Mouse (Mus musculus): Measurements from ENCODE around the gene Kat8. TPM values are rescaled to one million over a fixed set of nuclear protein-coding genes. Genes with fewer than 3 reads are reported as not detected.
A peak's percentile ranks its signal among the peaks of the same experiment; 100 is the strongest.

Gene Kat8
- polyA plus RNA-seq, 2 experiments: 39.1 to 43.4 TPM

DNA sequence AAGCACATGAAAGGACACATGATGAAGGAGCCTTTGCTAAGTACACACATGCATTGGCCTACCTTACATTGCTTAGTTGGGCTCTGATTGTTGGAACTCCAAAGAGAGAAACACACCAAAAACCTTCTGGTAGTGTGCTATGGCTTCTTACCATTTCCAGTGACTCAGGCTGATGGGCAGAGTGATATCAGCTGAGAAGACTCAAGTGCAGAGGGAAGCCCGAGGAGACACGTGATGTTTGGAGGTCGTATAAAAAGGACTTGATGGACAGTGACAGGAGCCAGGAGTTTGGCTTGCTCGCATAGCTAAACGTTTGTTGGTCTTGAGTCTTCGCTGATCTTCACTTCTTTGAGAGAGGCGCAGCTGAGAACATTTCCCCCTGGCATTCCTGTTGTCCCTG, 14.8 kb upstream of the Kat8 start:
- H3K4me2 ChIP-seq (replicated peaks; ENCODE audit: low read depth, low read length, severe bottlenecking): no peak overlapping the region
- H3K27me3 ChIP-seq (ENCODE audit: control insufficient read depth, insufficient read depth, low read length): no peaks in the 10 kb centered on the region
- WGBS: 87% methylated on average over 7 of the region's 7 CpGs
- H3K4me3 ChIP-seq (replicated peaks; ENCODE audit: low read length): no peak overlapping the region
- H3K27ac ChIP-seq (replicated peaks; ENCODE audit: low read depth, low read length): no peak overlapping the region
- peaks cover 14% of the 10 kb centered on the region for H3K36me3 ChIP-seq (ENCODE audit: control insufficient read depth, insufficient read depth, low read length)
- H3K4me1 ChIP-seq (ENCODE audit: control insufficient read depth, insufficient read depth, low read length): peaks cover 4% of the 10 kb centered on the region
- no peak for DNase-seq (ENCODE audit: low spot score)
- no peak for TF ChIP-seq POLR2A (IDR thresholded peaks at IDR 0.05; ENCODE audit: borderline replicate concordance, extremely low read depth, insufficient read depth, insufficient read length)
- no peak overlapping the region for H3K9ac ChIP-seq (ENCODE audit: low read depth, low read length, severe bottlenecking)
- no peak for ATAC-seq (ENCODE audit: low FRiP score, low read depth)
- H3K9me3 ChIP-seq (ENCODE audit: control insufficient read depth, low read length): no peaks in the 10 kb centered on the region

DNA sequence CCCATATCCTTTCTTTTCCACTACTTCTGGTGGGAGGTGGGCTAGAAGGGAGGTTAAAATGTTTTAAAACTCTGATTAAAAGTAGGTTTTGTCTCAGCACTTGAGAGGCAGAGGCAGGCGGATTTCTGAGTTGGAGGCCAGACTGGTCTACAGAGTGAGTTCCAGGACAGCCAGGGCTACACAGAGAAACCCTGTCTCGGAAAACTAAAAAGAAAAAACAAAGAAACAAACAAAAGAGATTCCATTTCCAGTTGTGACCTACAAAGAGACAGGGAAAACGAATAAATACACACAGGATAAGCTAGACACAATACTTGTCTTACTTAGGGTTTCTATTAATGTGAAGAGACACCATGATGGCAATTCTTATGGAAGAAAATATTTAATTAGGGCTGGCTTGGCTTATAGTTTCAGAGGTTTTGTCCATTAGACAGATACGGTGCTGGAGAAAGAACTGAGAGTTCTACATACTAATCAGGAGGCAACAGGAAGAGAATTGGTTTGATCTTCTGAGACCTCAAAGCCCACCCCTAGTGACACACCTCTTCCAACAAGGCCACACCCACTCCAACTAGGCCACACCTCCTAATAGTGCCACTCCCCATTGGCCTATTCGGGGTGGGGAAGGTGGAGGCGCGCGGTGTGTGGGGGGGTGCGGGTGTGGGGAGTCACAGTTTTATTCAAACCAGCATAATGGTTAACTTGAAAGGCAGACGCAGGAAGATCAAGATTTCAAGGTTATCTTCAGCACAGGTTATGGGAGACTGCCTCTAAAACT, 13.9 kb upstream of the Kat8 start:
- Histone ChIP-seq H3K4me2 (replicated peaks; ENCODE audit: low read depth, low read length, severe bottlenecking) (no peak overlapping the region), H3K27me3 (ENCODE audit: control insufficient read depth, insufficient read depth, low read length) (no peaks in the 10 kb centered on the region), H3K9me3 (ENCODE audit: control insufficient read depth, low read length) (no peaks in the 10 kb centered on the region), H3K36me3 (ENCODE audit: control insufficient read depth, insufficient read depth, low read length) (peaks cover 6% of the 10 kb centered on the region; the same call in 1 of the 2 replicates), H3K9ac (ENCODE audit: low read depth, low read length, severe bottlenecking) (no peak overlapping the region), H3K27ac (replicated peaks; ENCODE audit: low read depth, low read length) (no peak overlapping the region), H3K4me3 (replicated peaks; ENCODE audit: low read length) (no peak overlapping the region), H3K4me1 (ENCODE audit: control insufficient read depth, insufficient read depth, low read length) (peaks cover 4% of the 10 kb centered on the region)
- DNase-seq (ENCODE audit: low spot score) (no peak), ATAC-seq (ENCODE audit: low FRiP score, low read depth) (no peak)
- WGBS: 40% methylated on average over 10 of the region's 10 CpGs
- TF ChIP-seq POLR2A (IDR thresholded peaks at IDR 0.05; ENCODE audit: borderline replicate concordance, extremely low read depth, insufficient read depth, insufficient read length): no peak

DNA sequence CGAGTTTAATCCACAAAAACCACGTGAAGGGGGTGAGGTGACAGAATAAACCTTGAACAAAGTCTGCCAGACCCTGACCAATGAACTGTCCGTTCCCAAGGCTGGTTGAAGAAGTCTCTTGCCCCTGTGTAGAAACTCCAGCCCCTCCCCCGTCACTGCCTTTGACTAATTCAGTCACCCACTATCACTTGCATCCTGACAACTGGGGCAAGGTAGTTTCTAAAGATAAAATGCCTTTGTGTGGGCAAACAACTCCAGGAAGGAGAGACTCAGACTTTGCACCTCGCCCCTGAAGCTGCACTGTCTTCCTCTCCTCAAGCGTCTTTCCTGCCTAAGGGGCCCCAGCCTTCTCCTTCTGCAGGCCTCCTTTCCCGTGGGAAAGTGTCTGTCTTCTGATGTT, 12.3 kb upstream of the Kat8 start:
- H3K27me3 ChIP-seq (ENCODE audit: control insufficient read depth, insufficient read depth, low read length): no peaks in the 10 kb centered on the region
- TF ChIP-seq POLR2A (IDR thresholded peaks at IDR 0.05; ENCODE audit: borderline replicate concordance, extremely low read depth, insufficient read depth, insufficient read length): no peak
- peaks cover 1% of the 10 kb centered on the region; the same call in 1 of the 2 replicates for H3K36me3 ChIP-seq (ENCODE audit: control insufficient read depth, insufficient read depth, low read length)
- H3K4me1 ChIP-seq (ENCODE audit: control insufficient read depth, insufficient read depth, low read length): peaks cover 5% of the 10 kb centered on the region; the same call in 1 of the 2 replicates
- no peak for ATAC-seq (ENCODE audit: low FRiP score, low read depth)
- H3K9me3 ChIP-seq (ENCODE audit: control insufficient read depth, low read length): no peaks in the 10 kb centered on the region
- no peak overlapping the region for H3K4me3 ChIP-seq (replicated peaks; ENCODE audit: low read length)
- H3K27ac ChIP-seq (replicated peaks; ENCODE audit: low read depth, low read length): no peak overlapping the region
- H3K4me2 ChIP-seq (replicated peaks; ENCODE audit: low read depth, low read length, severe bottlenecking): no peak overlapping the region
- DNase-seq (ENCODE audit: low spot score): no peak
- 49% methylated on average over 7 of the region's 7 CpGs for WGBS
- H3K9ac ChIP-seq (ENCODE audit: low read depth, low read length, severe bottlenecking): no peak overlapping the region

DNA sequence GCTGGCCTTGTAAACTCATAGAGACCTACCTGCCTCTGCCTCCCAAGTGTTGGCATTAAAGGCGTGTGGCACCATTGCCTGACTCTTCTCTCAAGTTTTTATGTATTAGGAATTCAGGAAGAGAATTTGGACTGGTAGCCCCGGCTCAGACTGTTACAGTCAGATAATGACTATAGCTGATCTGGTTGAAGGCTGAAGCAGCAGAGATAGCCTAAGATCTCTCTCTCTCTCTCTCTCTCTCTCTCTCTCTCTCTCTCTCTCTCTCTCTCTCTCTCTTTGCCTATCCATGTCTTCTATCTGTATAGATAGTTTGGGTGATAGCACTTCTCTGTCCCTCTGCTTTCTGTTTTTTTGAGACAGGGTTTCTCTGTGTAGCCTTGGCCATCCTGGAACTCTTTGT, 10.5 kb upstream of the Kat8 start:
- no peak for DNase-seq (ENCODE audit: low spot score)
- H3K36me3 ChIP-seq (ENCODE audit: control insufficient read depth, insufficient read depth, low read length): peaks cover 19% of the 10 kb centered on the region
- H3K27me3 ChIP-seq (ENCODE audit: control insufficient read depth, insufficient read depth, low read length): no peaks in the 10 kb centered on the region
- H3K4me1 ChIP-seq (ENCODE audit: control insufficient read depth, insufficient read depth, low read length): peaks cover 5% of the 10 kb centered on the region; the same call in 1 of the 2 replicates
- TF ChIP-seq POLR2A (IDR thresholded peaks at IDR 0.05; ENCODE audit: borderline replicate concordance, extremely low read depth, insufficient read depth, insufficient read length): no peak
- no peak overlapping the region for H3K4me2 ChIP-seq (replicated peaks; ENCODE audit: low read depth, low read length, severe bottlenecking)
- ATAC-seq (ENCODE audit: low FRiP score, low read depth): no peak
- 77% methylated on average over 2 of the region's 2 CpGs for WGBS
- H3K9me3 ChIP-seq (ENCODE audit: control insufficient read depth, low read length): no peaks in the 10 kb centered on the region
- no peak overlapping the region for H3K9ac ChIP-seq (ENCODE audit: low read depth, low read length, severe bottlenecking)
- no peak overlapping the region for H3K4me3 ChIP-seq (replicated peaks; ENCODE audit: low read length)
- no peak overlapping the region for H3K27ac ChIP-seq (replicated peaks; ENCODE audit: low read depth, low read length)

DNA sequence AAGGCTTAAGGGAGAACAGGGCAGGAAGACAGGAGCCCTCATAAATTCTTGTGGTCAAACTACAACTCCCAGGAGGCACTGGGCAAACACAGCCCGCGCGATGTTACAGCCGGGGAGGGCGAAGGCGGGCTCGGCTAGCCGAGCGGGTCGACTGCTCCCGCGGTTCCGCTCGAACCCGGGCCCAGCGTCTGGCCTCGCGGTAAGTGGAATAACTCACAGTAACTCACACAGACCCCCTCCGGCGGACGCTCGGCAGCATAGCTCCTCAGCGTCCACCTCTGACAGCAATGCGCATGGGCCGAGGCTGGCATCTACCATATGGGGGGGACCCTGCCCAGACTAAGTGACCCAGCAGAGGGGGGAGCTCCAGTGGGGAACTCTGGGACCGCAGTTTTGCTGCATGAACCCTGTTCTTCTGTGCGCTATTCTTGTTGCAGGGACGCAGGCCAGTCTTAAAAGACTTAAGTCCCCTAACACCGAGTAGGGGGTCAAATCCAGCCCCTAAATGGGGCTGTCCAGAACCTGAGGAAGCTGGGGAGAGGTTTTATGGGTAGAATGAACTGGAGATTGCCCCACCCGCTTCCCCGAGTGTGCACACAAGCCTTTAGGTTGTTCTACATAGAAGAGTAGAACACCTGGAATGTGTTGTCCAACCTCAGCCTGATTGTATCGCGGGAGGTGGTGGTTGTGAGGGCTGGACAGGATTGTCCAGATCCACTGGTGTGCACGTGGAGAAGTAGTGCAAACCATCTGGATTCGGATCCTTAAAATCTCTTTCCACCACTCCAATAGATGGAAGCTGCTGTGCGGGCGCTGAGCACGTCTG, 8.1 kb upstream of the Kat8 start, which contains the start of gene Bckdk:
Bckdk (plus strand) TSS at position 112 of the 826 bp plus-strand sequence.
- whole genome bisulfite sequencing: 5% methylated on average over 38 of the region's 38 CpGs
- peak; percentile 92; the same call in 1 of the 2 replicates for TF ChIP-seq POLR2A (IDR thresholded peaks at IDR 0.05; ENCODE audit: borderline replicate concordance, extremely low read depth, insufficient read depth, insufficient read length)
- peak; percentile 90 for DNase-seq (ENCODE audit: low spot score)

More for the DNA sequence above, 8.1 kb upstream of the Kat8 start, which contains the start of gene Bckdk:
- Histone ChIP-seq H3K27ac (replicated peaks; ENCODE audit: low read depth, low read length) (peak within 1 kb of the TSS; percentile 87), H3K4me2 (replicated peaks; ENCODE audit: low read depth, low read length, severe bottlenecking) (peak within 1 kb of the TSS; percentile 85), H3K9me3 (ENCODE audit: control insufficient read depth, low read length) (no peaks in the 10 kb centered on the region), H3K27me3 (ENCODE audit: control insufficient read depth, insufficient read depth, low read length) (no peaks in the 10 kb centered on the region), H3K9ac (ENCODE audit: low read depth, low read length, severe bottlenecking) (peak within 1 kb of the TSS; percentile 80), H3K4me3 (replicated peaks; ENCODE audit: low read length) (peak within 1 kb of the TSS; percentile 78), H3K36me3 (ENCODE audit: control insufficient read depth, insufficient read depth, low read length) (peaks cover 43% of the 10 kb centered on the region), H3K4me1 (ENCODE audit: control insufficient read depth, insufficient read depth, low read length) (peaks cover 5% of the 10 kb centered on the region; the same call in 1 of the 2 replicates)
- peak; percentile 89 for ATAC-seq (ENCODE audit: low FRiP score, low read depth)
